Mouse (Mus musculus): ENCODE measurements around the gene Repin1. TPM values are rescaled to one million over a fixed set of nuclear protein-coding genes. Genes with fewer than 3 reads are reported as not detected.
A peak's percentile ranks its signal among the peaks of the same experiment; 100 is the strongest.

Repin1 gene
- polyA plus RNA-seq, 1 experiment from 2014 or later, result 20.1 TPM

DNA sequence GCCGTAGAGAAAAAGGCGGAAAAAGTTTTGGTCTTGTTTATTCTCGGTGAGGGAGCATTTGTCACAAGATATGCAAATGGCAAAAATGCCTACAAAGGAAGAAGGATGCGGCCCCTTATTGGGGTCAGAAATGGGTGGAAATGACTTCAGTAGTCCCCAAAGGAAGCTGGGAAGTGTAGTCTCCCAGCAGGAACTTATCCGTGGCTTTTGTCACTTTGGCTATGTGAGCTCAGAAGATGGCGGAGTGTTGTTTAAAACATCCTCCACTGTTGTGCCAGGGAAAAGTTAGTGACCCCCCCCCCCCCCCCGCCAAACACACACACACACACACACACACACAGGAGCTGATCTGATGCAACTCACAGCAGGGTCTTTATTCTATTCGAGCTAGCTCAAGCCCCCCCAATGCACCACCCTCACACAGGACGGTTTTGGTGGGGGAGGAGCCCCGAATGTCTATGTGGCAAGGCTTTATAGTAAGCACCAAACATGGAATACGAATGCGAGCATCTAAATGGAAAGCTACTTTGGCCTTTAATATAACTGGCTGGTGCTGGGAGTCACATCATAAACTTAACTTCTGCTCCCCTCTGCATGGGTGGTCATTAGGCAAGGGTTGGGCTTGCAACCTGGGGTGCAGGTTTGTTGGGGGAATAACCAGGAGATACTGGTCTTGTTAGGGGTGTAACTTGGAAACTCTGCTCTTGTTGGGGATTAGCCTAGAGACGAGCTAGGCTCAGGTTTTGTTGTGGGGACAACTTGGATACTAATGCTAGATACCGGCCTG, 38.4 kb upstream of the Repin1 start:
- peaks cover 2% of the 10 kb centered on the region; the same call in 1 of the 2 replicates for H3K4me1 ChIP-seq (replicated peaks; ENCODE audit: control insufficient read depth, insufficient read depth, low read length)

DNA sequence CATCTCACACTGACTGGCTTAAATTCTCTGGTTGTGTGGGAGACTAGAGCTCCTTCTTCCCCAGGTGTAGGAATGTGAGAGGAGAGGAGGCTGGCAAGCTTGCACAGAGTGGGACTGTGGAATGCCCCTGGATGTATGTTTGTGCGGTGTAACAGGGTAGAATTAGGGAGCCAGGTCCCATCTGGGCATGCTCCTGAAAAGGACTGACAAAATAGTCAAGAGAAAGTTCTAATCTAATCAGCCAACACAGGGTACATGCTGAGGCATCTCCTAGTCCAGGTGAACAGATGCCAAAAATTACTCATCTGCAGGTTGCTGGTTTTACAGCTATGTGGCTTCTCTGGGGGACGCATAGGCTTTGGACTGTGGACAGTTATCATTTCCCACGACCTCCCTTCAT, 37.7 kb upstream of the Repin1 start:
- DNase-seq (ENCODE audit: low spot score) (no peak), ATAC-seq (replicated peaks; ENCODE audit: low FRiP score) (no peak)
- WGBS, result 94% methylated on average over 3 of the region's 3 CpGs
- Histone ChIP-seq H3K27ac (ENCODE audit: low read depth, low read length) (no peak overlapping the region), H3K4me3 (ENCODE audit: low read depth, low read length) (no peak overlapping the region), H3K27me3 (replicated peaks; ENCODE audit: control insufficient read depth, insufficient read depth, low read length) (no peaks in the 10 kb centered on the region), H3K36me3 (ENCODE audit: control insufficient read depth, insufficient read depth, low read length) (no peaks in the 10 kb centered on the region), H3K9me3 (ENCODE audit: control insufficient read depth, low read length) (no peaks in the 10 kb centered on the region), H3K4me2 (peak overlapping the region; percentile 74; the same call in 1 of the 2 replicates), H3K9ac (ENCODE audit: low read depth, low read length) (no peak overlapping the region), H3K4me1 (replicated peaks; ENCODE audit: control insufficient read depth, insufficient read depth, low read length) (peaks cover 2% of the 10 kb centered on the region; the same call in 1 of the 2 replicates)

More for the DNA sequence above, 38.4 kb upstream of the Repin1 start:
- DNase-seq (ENCODE audit: low spot score) (peak; percentile 40), ATAC-seq (replicated peaks; ENCODE audit: low FRiP score) (peak; percentile 64)
- H3K4me2 ChIP-seq, result peak overlapping the region; percentile 74
- H3K27me3 ChIP-seq (replicated peaks; ENCODE audit: control insufficient read depth, insufficient read depth, low read length), result no peaks in the 10 kb centered on the region
- peak overlapping the region; percentile 43 for H3K4me3 ChIP-seq (ENCODE audit: low read depth, low read length)
- no peaks in the 10 kb centered on the region for H3K9me3 ChIP-seq (ENCODE audit: control insufficient read depth, low read length)
- WGBS, result 40% methylated on average over 13 of the region's 14 CpGs
- no peaks in the 10 kb centered on the region for H3K36me3 ChIP-seq (ENCODE audit: control insufficient read depth, insufficient read depth, low read length)
- H3K27ac ChIP-seq (ENCODE audit: low read depth, low read length), result peak overlapping the region; percentile 68; the same call in 1 of the 2 replicates
- peak overlapping the region; percentile 64 for H3K9ac ChIP-seq (ENCODE audit: low read depth, low read length)

DNA sequence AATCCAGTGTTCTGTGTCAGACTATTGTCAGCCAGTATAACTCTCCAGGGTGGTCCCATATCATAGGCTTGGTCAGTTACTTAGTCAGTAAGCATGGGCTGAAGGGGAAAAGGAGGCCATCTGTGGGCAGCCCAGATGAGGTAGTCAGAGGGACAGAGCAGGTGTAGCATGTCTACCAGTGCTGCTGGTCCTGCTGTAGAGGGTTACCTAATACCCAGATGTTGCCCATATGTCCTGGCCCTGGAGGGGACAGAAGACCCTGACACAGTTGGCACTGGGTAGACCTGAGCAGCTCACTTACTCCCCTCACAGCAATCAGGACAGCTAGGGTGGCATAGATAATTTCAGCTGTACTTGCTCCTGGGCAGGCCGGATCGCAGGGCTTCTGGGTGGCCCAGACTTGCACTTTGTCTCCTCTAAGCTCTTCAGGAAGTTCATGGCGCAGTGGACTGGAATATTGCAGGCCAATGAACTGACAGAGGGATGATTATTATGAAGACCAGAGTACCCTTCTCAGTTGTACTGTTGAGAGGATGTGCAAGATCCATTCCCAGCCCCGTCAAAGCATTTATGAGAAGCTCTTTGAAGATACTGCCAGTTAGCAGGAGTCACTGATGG, 27.9 kb upstream of the Repin1 start:
- WGBS, result 83% methylated on average over 4 of the region's 4 CpGs
- ATAC-seq (replicated peaks; ENCODE audit: low FRiP score), result no peak
- Histone ChIP-seq H3K9me3 (ENCODE audit: control insufficient read depth, low read length) (no peaks in the 10 kb centered on the region), H3K4me1 (replicated peaks; ENCODE audit: control insufficient read depth, insufficient read depth, low read length) (no peaks in the 10 kb centered on the region), H3K4me2 (no peak overlapping the region), H3K9ac (ENCODE audit: low read depth, low read length) (no peak overlapping the region), H3K27ac (ENCODE audit: low read depth, low read length) (no peak overlapping the region), H3K27me3 (replicated peaks; ENCODE audit: control insufficient read depth, insufficient read depth, low read length) (no peaks in the 10 kb centered on the region), H3K4me3 (ENCODE audit: low read depth, low read length) (no peak overlapping the region), H3K36me3 (ENCODE audit: control insufficient read depth, insufficient read depth, low read length) (0 out of 2 replicates have a peak, but pooled peaks cover 4% of the 10 kb centered on the region)
- DNase-seq (ENCODE audit: low spot score), result no peak

DNA sequence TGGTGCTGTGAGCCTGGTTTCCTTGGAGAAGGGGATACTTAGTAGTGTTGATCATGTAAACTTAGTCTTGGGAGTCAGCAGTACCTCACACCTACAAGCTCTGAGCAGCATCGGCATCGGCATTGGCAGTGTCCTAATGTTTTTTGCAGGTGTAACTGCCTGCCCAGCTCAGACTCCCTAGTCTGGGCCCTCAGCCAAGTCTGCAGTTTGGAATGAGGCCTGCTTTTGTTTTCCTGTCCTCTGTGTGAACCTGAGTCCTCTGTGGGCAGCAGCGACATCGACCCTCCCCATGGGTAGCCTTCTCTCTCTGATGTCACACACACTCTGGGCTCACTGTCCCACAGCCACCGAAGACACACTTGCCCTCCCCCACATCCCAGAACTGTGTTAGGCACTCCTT, 27.4 kb upstream of the Repin1 start:
- Histone ChIP-seq H3K27ac (ENCODE audit: low read depth, low read length) (no peak overlapping the region), H3K4me2 (no peak overlapping the region), H3K36me3 (ENCODE audit: control insufficient read depth, insufficient read depth, low read length) (0 out of 2 replicates have a peak, but pooled peaks cover 4% of the 10 kb centered on the region), H3K4me1 (replicated peaks; ENCODE audit: control insufficient read depth, insufficient read depth, low read length) (no peaks in the 10 kb centered on the region), H3K9ac (ENCODE audit: low read depth, low read length) (no peak overlapping the region), H3K4me3 (ENCODE audit: low read depth, low read length) (no peak overlapping the region), H3K9me3 (ENCODE audit: control insufficient read depth, low read length) (no peaks in the 10 kb centered on the region), H3K27me3 (replicated peaks; ENCODE audit: control insufficient read depth, insufficient read depth, low read length) (no peaks in the 10 kb centered on the region)
- DNase-seq (ENCODE audit: low spot score) (no peak), ATAC-seq (replicated peaks; ENCODE audit: low FRiP score) (no peak)
- WGBS, result 79% methylated on average over 5 of the region's 5 CpGs

DNA sequence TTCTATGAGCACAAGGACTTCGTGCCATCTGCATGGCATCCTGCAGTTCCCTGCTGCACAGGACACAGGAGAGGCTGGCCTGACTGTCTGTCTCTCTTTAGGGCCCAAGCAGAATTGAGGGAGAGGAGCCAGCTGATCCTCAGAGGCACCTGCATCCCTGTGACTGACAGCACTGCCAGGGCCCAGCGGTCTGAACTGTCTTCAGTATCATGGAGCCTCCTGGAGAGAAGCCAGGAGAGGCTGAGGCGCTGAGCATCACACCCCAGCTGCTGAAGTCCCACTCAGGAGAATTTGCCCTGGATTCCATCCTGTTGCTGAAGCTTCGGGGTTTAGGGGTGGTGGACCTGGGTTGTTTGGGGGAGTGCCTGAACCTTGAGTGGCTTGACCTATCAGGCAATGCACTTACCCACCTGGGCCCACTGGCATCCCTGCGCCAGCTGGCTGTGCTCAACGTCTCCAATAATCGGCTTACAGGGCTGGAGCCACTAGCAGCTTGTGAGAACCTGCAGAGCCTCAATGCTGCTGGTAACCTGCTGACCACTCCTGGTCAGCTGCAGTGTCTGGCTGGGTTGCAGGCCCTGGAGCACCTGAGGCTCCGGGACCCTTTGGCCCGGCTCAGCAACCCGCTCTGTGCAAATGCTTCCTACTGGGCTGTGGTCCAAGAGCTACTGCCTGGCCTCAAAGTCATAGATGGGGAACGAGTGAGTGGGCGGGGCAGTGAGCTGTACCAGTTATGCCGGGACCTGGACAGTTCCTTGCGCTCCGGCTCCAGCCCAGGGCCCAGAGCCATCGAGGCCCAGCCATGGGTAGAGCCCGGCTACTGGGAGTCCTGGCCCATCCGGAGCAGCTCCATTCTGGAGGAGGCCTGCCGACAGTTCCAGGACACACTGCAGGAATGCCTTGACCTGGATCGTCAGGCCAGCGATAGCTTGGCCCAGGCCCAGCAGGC, 25.4 kb upstream of the Repin1 start:
- H3K4me1 ChIP-seq (replicated peaks; ENCODE audit: control insufficient read depth, insufficient read depth, low read length), result peaks cover 4% of the 10 kb centered on the region
- H3K4me3 ChIP-seq (ENCODE audit: low read depth, low read length), result no peak overlapping the region
- H3K4me2 ChIP-seq, result no peak overlapping the region
- H3K27ac ChIP-seq (ENCODE audit: low read depth, low read length), result no peak overlapping the region
- no peaks in the 10 kb centered on the region for H3K9me3 ChIP-seq (ENCODE audit: control insufficient read depth, low read length)
- DNase-seq (ENCODE audit: low spot score) (no peak), ATAC-seq (replicated peaks; ENCODE audit: low FRiP score) (no peak)
- H3K36me3 ChIP-seq (ENCODE audit: control insufficient read depth, insufficient read depth, low read length), result 0 out of 2 replicates have a peak, but pooled peaks cover 4% of the 10 kb centered on the region
- no peaks in the 10 kb centered on the region for H3K27me3 ChIP-seq (replicated peaks; ENCODE audit: control insufficient read depth, insufficient read depth, low read length)
- H3K9ac ChIP-seq (ENCODE audit: low read depth, low read length), result no peak overlapping the region
- 85% methylated on average over 21 of the region's 21 CpGs for WGBS

DNA sequence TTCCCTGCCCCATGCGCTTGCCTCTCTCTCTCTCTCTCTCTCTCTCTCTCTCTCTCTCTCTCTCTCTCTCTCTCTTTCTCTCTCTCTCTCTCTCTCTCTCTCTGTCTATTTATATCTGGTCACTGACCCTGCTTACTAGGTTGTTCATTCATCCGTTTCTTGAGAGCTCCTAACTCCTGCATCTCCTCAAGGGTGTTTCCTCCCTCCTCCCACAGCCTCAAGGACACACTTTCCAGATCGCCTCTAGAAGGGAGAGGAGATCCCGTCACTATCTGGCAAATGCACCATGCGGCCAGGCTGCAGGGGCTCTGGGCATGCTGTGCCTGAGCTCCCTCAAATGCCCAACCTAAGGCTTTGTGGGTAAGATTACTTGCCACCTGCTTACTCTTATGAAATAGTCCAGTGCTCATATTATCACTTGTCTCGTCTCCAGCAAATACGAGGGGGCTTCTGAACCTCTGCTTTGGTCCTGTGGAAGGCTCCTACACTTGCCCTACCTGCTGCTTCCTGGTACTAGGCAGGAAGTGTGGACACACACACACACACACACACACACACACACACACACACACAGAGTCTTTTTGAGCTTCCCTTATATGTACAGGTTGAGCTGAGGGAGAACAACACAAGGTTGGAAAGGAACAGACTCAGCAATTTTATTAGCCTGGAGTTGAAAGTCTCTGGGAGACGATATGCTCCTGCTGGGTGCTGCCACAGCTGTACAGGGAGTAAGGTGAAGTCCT, 24.4 kb upstream of the Repin1 start:
- Histone ChIP-seq H3K9ac (ENCODE audit: low read depth, low read length) (no peak overlapping the region), H3K9me3 (ENCODE audit: control insufficient read depth, low read length) (no peaks in the 10 kb centered on the region), H3K27ac (ENCODE audit: low read depth, low read length) (no peak overlapping the region), H3K36me3 (ENCODE audit: control insufficient read depth, insufficient read depth, low read length) (0 out of 2 replicates have a peak, but pooled peaks cover 4% of the 10 kb centered on the region), H3K27me3 (replicated peaks; ENCODE audit: control insufficient read depth, insufficient read depth, low read length) (no peaks in the 10 kb centered on the region), H3K4me1 (replicated peaks; ENCODE audit: control insufficient read depth, insufficient read depth, low read length) (peaks cover 4% of the 10 kb centered on the region), H3K4me3 (ENCODE audit: low read depth, low read length) (no peak overlapping the region), H3K4me2 (no peak overlapping the region)
- 80% methylated on average over 8 of the region's 8 CpGs for WGBS
- DNase-seq (ENCODE audit: low spot score), result no peak
- ATAC-seq (replicated peaks; ENCODE audit: low FRiP score), result no peak

DNA sequence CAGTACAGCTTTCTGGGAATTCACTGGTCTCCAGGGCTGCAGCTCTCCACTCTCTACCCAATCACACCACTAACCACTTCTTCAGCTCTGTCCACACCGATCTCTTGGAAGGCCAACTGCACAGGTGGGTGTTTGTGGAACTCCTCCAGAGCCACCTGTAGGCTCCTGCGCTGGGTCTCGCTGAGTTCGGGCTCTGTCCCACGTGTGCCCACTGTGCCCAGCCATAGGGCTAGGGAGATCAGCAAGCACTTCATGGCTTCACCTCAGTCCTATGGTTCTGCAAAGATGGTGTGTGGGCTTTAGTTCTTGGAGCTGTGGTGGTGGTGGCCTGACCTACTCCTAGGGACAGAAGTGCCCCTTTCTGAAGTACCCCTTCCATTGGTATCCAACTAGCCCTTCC, 21.7 kb upstream of the Repin1 start:
- WGBS, result 87% methylated on average over 5 of the region's 5 CpGs
- H3K4me2 ChIP-seq, result no peak overlapping the region
- no peaks in the 10 kb centered on the region for H3K36me3 ChIP-seq (ENCODE audit: control insufficient read depth, insufficient read depth, low read length)
- H3K27me3 ChIP-seq (replicated peaks; ENCODE audit: control insufficient read depth, insufficient read depth, low read length), result no peaks in the 10 kb centered on the region
- H3K4me1 ChIP-seq (replicated peaks; ENCODE audit: control insufficient read depth, insufficient read depth, low read length), result peaks cover 4% of the 10 kb centered on the region
- no peak overlapping the region for H3K4me3 ChIP-seq (ENCODE audit: low read depth, low read length)
- no peak overlapping the region for H3K27ac ChIP-seq (ENCODE audit: low read depth, low read length)
- no peak overlapping the region for H3K9ac ChIP-seq (ENCODE audit: low read depth, low read length)
- no peak for DNase-seq (ENCODE audit: low spot score)
- H3K9me3 ChIP-seq (ENCODE audit: control insufficient read depth, low read length), result no peaks in the 10 kb centered on the region
- no peak for ATAC-seq (replicated peaks; ENCODE audit: low FRiP score)

DNA sequence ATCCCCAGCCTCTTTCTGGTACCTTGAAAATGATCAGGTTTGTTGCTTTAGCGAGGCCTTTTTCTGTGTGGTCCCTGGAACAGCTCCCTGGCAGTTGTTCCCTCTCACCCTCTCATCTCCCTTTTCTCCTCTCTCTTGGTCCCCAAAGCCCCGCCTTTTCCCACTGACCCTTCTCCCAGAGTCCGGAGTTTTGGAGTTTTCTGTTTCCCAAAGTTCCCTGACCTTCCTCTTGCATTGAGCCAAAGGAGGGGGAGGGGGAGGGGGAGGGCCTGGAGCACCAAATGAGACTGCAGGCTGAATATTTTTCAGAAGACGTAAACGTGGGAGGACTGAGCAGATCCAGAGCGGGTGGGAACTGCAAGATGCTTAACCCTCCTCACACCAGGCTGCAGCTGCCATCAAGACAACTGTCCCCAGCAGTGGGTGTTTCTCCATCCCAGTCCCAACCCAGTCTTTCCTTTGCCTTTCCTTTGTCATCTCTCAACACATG, 21.1 kb upstream of the Repin1 start, which contains the start of gene Rarres2:
Gene Rarres2 (minus strand): TSS at position 218 of the 490 bp plus-strand sequence.
- Histone ChIP-seq H3K36me3 (ENCODE audit: control insufficient read depth, insufficient read depth, low read length) (no peaks in the 10 kb centered on the region), H3K9me3 (ENCODE audit: control insufficient read depth, low read length) (no peaks in the 10 kb centered on the region), H3K4me1 (replicated peaks; ENCODE audit: control insufficient read depth, insufficient read depth, low read length) (peaks cover 4% of the 10 kb centered on the region), H3K9ac (ENCODE audit: low read depth, low read length) (no peak within 1 kb of the TSS), H3K27me3 (replicated peaks; ENCODE audit: control insufficient read depth, insufficient read depth, low read length) (no peaks in the 10 kb centered on the region), H3K4me3 (ENCODE audit: low read depth, low read length) (no peak within 1 kb of the TSS), H3K27ac (ENCODE audit: low read depth, low read length) (no peak within 1 kb of the TSS), H3K4me2 (no peak within 1 kb of the TSS)
- DNase-seq (ENCODE audit: low spot score), result no peak
- no peak for ATAC-seq (replicated peaks; ENCODE audit: low FRiP score)
- WGBS, result 36% methylated on average over 6 of the region's 6 CpGs

Measured in liver, embryonic 11.5 days (tissue).